Mouse (Mus musculus): Measurements from ENCODE around the gene Zfp599.

GRCm38 (mm10) chr9:22260092-22260422, 362 bp upstream of the Zfp599 start:
- TF ChIP-seq POLR2A (IDR thresholded peaks at IDR 0.05; ENCODE audit: low read depth, low read length) (no peak), CTCF (conservative IDR thresholded peaks at IDR 0.05 in 1 of 2, IDR thresholded peaks at IDR 0.05 in 1 of 2; ENCODE audit: low read depth in 2 of 2, low read length in 2 of 2) (no peak)

All from CH12.LX (cell line).